Mouse (Mus musculus) brain, embryonic 14.5 days (tissue): Measurements from ENCODE around the gene Rgs7.

Experiments
- CTCF ChIP-seq: fragments of 200-500 bp; IDR thresholded peaks from 2 replicates; pipeline ENCODE4 v1.5.1; 2012; ENCODE audit warnings: inconsistent platforms, mild to moderate bottlenecking, moderate library complexity, borderline replicate concordance; ENCODE audit not compliant: insufficient read depth, insufficient read length; ENCODE audit errors: extremely low read depth
- POLR2A ChIP-seq: fragments of 200-500 bp; IDR thresholded peaks from 2 replicates; pipeline ENCODE4 v1.6.1; 2012; ENCODE audit warnings: mild to moderate bottlenecking, inconsistent platforms, borderline replicate concordance; ENCODE audit not compliant: poor library complexity, insufficient read depth, insufficient read length, severe bottlenecking; ENCODE audit errors: extremely low read depth

DNA sequence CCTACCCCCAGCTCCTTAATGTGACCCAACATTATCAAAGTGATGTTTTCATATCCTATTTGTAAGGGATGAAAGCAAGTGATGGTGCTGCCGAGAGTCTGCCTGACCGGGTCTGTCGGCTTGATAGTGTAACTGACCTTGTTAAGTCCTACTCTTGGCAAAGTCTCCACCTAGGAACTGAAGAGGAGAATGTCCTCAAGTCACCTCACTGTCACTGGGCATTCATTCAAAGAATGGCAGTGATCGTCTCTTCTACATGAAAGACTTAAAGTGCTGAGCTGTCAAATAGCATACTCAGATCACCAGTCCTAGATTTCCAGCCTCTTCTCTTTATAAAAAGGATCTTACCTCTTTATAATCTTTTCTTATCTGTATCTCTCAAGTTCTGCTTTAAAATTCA, 293.4 kb downstream of the Rgs7 start:
- TF ChIP-seq POLR2A: no peak
- TF ChIP-seq CTCF: no peak
